Mouse (Mus musculus): Measurements from ENCODE around the gene Ift172. TPM values are rescaled to one million over a fixed set of nuclear protein-coding genes. Genes with fewer than 3 reads are reported as not detected.

Ift172 gene
- polyA plus RNA-seq, 1 experiment from 2014 or later: 39.7 TPM

DNA sequence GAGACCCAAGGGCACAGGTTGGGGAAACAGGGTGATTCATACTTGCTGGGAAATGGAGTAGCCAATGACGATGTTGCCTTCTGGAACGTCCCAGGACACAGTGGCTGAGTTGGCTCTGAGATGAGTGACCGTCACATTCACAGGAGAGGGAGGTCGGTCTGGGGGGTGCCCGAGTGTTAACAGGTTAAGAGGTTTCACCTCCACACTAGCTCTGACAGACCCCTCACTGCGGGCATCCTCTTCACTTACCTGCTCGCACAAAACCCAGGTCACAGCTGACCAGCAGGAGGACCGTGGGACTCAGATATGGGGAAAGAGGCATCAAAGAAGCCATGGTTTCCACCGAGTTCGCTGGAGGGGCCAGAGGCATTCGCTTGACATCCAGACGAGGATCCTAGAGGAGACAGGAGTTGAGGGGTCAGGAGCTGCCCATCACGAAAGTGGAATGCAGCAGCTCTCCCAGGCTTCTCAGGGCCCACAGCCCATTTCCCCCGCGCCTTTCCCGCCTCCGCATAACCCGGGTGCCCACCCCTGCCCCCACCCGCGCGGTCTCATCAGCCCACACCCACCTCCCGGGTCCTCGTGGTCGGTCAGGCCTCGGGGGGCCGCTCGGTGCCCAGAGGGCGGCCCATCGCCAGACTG is 4.2 kb upstream of the Ift172 start:
- H3K4me1 ChIP-seq (replicated peaks): peaks cover 42% of the 10 kb centered on the region
- H3K27ac ChIP-seq: peak overlapping the region; percentile 93
- H3K36me3 ChIP-seq: peaks cover 21% of the 10 kb centered on the region
- H3K4me3 ChIP-seq: peak overlapping the region; percentile 86
- WGBS: 6% methylated on average over 29 of the region's 29 CpGs
- H3K27me3 ChIP-seq (ENCODE audit: insufficient read depth, poor library complexity, severe bottlenecking): peaks cover 4% of the 10 kb centered on the region; the same call in 1 of the 2 replicates
- no peaks in the 10 kb centered on the region for H3K9me3 ChIP-seq
- no peak for DNase-seq (ENCODE audit: low spot score)

DNA sequence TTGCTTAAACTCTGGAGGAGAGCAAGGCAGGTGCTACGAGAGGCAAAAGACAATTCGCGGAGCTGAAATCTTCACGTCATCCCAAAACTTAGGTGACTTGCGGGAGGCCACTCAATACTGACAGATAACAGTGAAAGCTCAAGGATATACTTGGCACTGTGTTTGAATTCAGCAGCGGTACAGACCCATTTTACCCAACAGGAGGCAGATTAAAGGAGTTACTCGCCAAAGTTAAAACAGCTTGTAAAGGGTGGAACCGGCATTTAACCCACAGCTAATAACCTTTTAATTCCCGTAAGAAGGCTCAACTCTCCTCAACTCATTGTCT is 409 bp upstream of the Ift172 start:
- Histone ChIP-seq H3K27ac (peak overlapping the region; percentile 87), H3K9me3 (no peaks in the 10 kb centered on the region), H3K4me1 (replicated peaks) (peaks cover 48% of the 10 kb centered on the region), H3K36me3 (peaks cover 31% of the 10 kb centered on the region), H3K4me3 (peak overlapping the region; percentile 58), H3K27me3 (ENCODE audit: insufficient read depth, poor library complexity, severe bottlenecking) (no peaks in the 10 kb centered on the region)
- WGBS: 6% methylated on average over 9 of the region's 9 CpGs
- no peak for DNase-seq (ENCODE audit: low spot score)

DNA sequence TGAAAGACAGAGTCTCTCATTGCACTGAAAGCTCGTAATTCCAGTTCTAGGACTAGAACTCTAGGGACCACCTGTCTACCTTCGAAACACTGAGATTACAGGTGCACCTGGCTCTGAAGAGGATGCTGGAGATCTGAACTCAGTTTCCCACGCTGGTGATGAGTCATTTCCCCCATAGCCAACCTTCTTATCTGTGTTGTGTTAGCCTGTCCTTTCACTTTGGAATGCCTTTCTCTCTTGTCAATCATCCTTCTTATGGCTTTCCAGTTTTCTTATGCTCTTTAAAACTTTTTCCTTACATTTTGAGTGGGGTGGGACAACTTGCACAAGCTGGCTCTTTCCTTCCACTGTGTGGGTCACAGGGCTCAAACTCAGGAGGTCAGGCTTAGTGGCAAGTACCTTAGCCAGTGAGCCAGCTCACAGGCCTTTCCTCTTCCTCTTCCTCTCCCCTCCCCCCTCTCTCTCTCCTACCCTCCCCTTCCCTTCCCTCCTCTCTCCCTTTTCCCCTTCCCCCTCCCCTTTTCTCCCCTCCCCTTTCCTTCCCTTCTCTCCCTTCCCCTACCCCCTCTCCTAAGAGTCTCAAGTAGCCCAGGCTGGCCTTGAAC is 1.2 kb downstream of the Ift172 start:
- no peak for DNase-seq (ENCODE audit: low spot score)
- peaks cover 32% of the 10 kb centered on the region for H3K4me1 ChIP-seq (replicated peaks)
- WGBS: 85% methylated on average over 3 of the region's 3 CpGs

DNA sequence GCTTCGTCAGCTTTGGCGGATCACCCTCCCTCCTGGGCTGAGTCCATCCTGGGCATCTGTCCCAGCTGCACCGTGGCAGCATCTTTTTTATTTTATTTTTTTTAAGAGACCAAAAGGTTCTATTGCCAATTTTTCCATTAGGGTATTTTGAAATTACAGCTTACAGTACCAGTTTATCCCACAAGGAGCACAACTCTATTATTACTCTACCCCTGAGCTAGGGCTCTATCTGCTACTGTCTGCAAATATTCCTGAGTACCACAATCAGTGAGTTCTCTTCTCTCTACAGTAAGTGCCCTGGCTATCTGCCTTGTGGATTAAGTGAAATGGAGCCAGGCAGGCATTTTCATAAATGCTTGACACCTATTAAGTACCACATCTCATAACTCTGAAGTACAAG is 2.3 kb downstream of the Ift172 start:
- Histone ChIP-seq H3K9me3 (no peaks in the 10 kb centered on the region), H3K36me3 (peaks cover 50% of the 10 kb centered on the region), H3K4me1 (replicated peaks) (peaks cover 21% of the 10 kb centered on the region), H3K27ac (no peak overlapping the region), H3K27me3 (ENCODE audit: insufficient read depth, poor library complexity, severe bottlenecking) (no peaks in the 10 kb centered on the region), H3K4me3 (no peak overlapping the region)
- 81% methylated on average over 3 of the region's 3 CpGs for WGBS
- DNase-seq (ENCODE audit: low spot score): no peak

More for the DNA sequence above, 1.2 kb downstream of the Ift172 start:
- no peaks in the 10 kb centered on the region for H3K9me3 ChIP-seq
- H3K4me3 ChIP-seq: peak overlapping the region; percentile 58
- H3K27ac ChIP-seq: peak overlapping the region; percentile 81; the same call in 1 of the 2 replicates
- no peaks in the 10 kb centered on the region for H3K27me3 ChIP-seq (ENCODE audit: insufficient read depth, poor library complexity, severe bottlenecking)
- peaks cover 47% of the 10 kb centered on the region for H3K36me3 ChIP-seq

DNA sequence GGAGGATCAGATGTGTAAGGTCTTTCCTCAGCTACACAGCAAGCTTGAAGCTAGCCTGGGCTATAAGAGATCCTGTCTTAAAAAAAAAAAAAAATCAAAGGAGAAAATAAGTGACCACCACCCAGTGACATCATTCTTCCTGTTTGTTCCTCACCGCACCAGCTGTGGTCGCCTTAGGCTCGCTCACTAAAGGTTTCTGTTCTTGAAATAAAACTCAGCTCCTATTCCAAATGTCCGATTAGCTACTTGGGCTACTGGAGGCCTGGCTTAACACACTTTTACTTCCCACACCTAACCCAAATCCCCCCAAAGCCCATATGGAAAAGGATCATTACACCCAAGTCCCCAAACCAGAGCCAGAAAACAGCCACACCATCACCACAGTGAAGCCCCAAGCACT is 2.7 kb downstream of the Ift172 start:
- WGBS: 76% methylated on average over 4 of the region's 4 CpGs
- DNase-seq (ENCODE audit: low spot score): no peak
- Histone ChIP-seq H3K36me3 (peaks cover 50% of the 10 kb centered on the region), H3K27ac (no peak overlapping the region), H3K4me1 (replicated peaks) (peaks cover 21% of the 10 kb centered on the region), H3K27me3 (ENCODE audit: insufficient read depth, poor library complexity, severe bottlenecking) (no peaks in the 10 kb centered on the region), H3K4me3 (no peak overlapping the region), H3K9me3 (no peaks in the 10 kb centered on the region)

DNA sequence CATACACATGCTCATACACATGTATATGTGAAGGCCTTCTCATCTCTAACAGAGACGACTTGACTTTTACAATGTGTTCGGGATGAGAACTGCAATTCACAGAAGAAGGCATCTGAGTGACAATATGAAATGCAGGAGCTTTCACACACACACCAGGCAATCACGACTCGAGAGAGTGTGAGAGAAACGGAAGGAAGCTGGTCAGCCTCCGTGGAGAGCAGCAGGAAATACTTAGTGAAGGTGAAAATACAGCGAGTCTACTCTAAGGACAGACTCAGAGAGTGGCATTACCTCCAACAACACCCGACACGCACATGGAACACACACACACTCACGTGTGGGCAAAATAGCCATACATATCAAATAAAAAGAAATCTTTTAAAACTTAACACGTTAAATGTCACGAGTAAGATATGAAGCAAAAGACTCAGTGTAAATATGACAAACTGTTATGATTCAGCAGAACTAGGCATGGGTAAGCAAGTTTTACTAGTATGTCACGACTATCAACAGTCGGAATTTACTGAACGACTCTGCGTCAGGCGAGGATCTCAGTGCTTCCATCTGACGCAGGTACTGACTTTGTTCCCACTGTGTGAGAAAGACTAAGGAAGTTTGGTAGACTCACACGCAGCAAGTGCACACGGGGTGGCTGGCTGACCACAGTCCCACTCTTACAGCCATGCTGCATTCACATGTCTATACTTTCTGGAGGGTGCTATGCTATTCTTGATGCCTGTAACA is 11.5 kb downstream of the Ift172 start:
- Histone ChIP-seq H3K4me3 (no peak overlapping the region), H3K36me3 (peaks cover 87% of the 10 kb centered on the region), H3K27me3 (ENCODE audit: insufficient read depth, poor library complexity, severe bottlenecking) (no peaks in the 10 kb centered on the region), H3K27ac (no peak overlapping the region), H3K4me1 (replicated peaks) (no peaks in the 10 kb centered on the region), H3K9me3 (no peaks in the 10 kb centered on the region)
- no peak for DNase-seq (ENCODE audit: low spot score)
- WGBS: 90% methylated on average over 20 of the region's 20 CpGs

DNA sequence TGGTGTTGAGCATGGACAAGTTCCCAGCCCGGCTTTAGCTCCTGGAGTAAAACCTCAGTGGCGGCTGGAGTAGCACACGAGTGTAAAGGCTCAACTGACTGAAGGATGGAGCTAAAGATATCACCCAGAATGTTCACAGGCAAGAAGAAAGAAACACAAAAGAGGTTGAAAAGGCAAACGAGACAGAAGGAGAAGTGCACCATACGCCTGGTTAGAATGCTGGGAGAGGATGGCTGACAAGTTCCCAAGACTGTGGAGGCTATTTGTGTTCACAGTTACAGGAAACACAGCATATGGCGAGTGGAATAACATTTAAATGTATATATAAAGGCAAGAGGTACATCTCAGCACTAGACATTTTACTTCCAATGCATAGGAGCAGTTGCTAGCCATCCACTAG is 17.9 kb downstream of the Ift172 start:
- H3K27ac ChIP-seq: no peak overlapping the region
- DNase-seq (ENCODE audit: low spot score): no peak
- no peaks in the 10 kb centered on the region for H3K9me3 ChIP-seq
- H3K36me3 ChIP-seq: peaks cover 86% of the 10 kb centered on the region
- WGBS: 92% methylated on average over 6 of the region's 6 CpGs
- H3K27me3 ChIP-seq (ENCODE audit: insufficient read depth, poor library complexity, severe bottlenecking): no peaks in the 10 kb centered on the region
- no peaks in the 10 kb centered on the region for H3K4me1 ChIP-seq (replicated peaks)
- H3K4me3 ChIP-seq: no peak overlapping the region

DNA sequence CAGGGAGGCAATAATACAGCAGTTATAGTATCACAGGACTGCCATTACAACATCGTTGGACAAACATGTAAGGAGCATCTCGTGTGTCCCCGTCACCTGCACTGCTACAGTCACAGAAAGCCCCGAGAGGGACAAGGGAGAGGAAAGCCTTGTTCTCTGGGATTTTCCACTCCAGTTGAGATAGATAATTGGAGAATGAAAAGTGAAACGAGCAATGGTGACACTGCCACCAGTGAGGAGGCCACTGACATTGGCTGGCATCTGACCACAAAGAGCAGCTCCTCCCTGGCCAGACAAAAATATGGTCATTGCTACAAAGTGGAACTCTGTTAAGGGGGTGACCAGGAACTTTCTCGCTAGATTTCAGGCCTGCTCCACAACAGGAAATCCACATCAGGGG is 23.2 kb downstream of the Ift172 start:
- WGBS: 72% methylated on average over 6 of the region's 6 CpGs
- Histone ChIP-seq H3K4me3 (no peak overlapping the region), H3K27ac (no peak overlapping the region), H3K9me3 (no peaks in the 10 kb centered on the region), H3K27me3 (ENCODE audit: insufficient read depth, poor library complexity, severe bottlenecking) (no peaks in the 10 kb centered on the region), H3K36me3 (peaks cover 95% of the 10 kb centered on the region), H3K4me1 (replicated peaks) (no peaks in the 10 kb centered on the region)
- no peak for DNase-seq (ENCODE audit: low spot score)

DNA sequence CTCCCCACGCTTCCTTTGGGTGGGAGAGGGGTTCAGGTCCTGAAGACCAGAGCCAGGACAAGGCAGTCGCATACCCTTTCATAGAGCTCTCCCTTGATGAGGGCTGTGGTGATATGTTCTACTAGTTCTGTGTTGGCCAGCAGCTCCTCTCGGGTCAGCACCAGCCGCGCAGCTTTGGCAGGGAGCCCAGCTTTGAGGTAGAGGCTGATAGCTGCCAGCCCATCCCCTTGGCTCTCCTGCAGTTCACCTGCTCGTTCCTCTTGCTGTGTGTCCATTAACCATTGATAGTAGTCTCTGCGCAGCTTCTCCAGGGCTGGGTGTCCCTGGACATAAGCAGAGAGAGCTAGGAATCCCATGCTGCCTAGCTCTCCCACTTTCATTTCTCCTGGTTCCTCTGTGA is 24.8 kb downstream of the Ift172 start:
- no peaks in the 10 kb centered on the region for H3K9me3 ChIP-seq
- DNase-seq (ENCODE audit: low spot score): no peak
- no peaks in the 10 kb centered on the region for H3K4me1 ChIP-seq (replicated peaks)
- H3K27me3 ChIP-seq (ENCODE audit: insufficient read depth, poor library complexity, severe bottlenecking): no peaks in the 10 kb centered on the region
- H3K36me3 ChIP-seq: peaks cover 96% of the 10 kb centered on the region
- no peak overlapping the region for H3K27ac ChIP-seq
- H3K4me3 ChIP-seq: no peak overlapping the region
- 95% methylated on average over 7 of the region's 7 CpGs for WGBS

DNA sequence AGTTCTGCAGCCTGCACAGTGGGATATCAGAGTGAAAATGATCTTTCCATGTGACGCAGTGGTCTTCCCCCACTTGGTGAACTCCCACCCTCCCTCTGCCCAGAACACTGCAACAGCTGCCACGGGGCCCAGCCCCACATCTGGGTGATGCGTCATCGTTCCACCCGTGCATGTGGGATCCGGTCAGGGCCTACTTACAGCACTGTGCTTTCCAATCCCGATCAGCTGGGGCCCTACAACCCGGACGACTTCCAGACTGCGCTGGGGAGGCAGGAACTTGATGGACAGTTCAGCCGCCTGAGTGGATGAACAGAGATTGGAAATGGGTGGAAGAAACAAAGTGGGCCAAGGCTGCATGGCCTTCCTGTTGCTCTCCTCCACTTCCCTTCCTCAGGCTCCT is 33.3 kb downstream of the Ift172 start:
- no peak overlapping the region for H3K27ac ChIP-seq
- 0 out of 2 replicates have a peak, but pooled peaks cover 5% of the 10 kb centered on the region for H3K4me1 ChIP-seq (replicated peaks)
- H3K36me3 ChIP-seq: peaks cover 94% of the 10 kb centered on the region
- H3K9me3 ChIP-seq: no peaks in the 10 kb centered on the region
- DNase-seq (ENCODE audit: low spot score): no peak
- H3K4me3 ChIP-seq: no peak overlapping the region
- 92% methylated on average over 11 of the region's 11 CpGs for WGBS
- H3K27me3 ChIP-seq (ENCODE audit: insufficient read depth, poor library complexity, severe bottlenecking): no peaks in the 10 kb centered on the region

DNA sequence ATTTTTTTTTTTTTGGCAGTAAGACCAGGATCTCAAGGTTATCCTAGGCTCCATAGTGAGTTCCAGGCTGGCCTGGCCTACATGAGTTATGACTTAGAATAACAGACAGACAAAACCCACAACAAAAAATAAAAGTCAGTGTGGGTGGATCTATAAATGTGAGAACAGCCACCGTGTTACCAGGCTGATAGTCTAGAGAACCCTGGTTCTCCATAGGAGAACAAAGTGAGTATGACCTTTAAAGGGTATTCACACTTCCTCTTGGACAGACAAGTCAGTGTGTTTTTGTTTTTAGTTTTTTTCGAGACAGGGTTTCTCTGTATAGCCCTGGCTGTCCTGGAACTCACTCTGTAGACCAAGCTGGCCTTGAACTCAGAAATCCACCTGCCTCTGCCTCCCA is 34.9 kb downstream of the Ift172 start:
- H3K27ac ChIP-seq: no peak overlapping the region
- peaks cover 9% of the 10 kb centered on the region for H3K27me3 ChIP-seq (ENCODE audit: insufficient read depth, poor library complexity, severe bottlenecking)
- DNase-seq (ENCODE audit: low spot score): no peak
- 77% methylated on average over 2 of the region's 2 CpGs for WGBS
- H3K4me1 ChIP-seq (replicated peaks): peaks cover 21% of the 10 kb centered on the region
- no peaks in the 10 kb centered on the region for H3K9me3 ChIP-seq
- no peak overlapping the region for H3K4me3 ChIP-seq
- H3K36me3 ChIP-seq: peaks cover 94% of the 10 kb centered on the region

DNA sequence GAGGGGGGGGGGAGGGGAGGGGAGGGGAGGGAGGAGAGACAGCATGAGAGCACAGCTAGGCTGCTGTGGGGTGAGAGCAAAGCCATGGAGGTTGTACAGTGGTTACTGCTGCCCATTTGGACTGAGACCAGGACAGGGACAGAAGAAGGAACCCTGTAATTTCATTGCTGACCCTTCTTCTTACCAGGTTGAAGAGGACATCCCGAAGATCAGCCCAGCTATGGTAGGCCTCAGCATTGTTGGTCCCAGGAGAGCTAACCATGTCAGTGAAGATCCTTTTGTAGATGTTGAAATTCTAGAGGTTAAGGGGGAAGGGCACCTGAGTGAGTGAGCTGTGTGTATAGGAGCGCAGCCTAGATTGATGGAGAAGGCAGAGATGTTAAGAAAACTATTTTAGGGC is 35.5 kb downstream of the Ift172 start:
- Histone ChIP-seq H3K36me3 (peaks cover 94% of the 10 kb centered on the region), H3K4me1 (replicated peaks) (peaks cover 26% of the 10 kb centered on the region), H3K27ac (no peak overlapping the region), H3K27me3 (ENCODE audit: insufficient read depth, poor library complexity, severe bottlenecking) (peaks cover 14% of the 10 kb centered on the region), H3K9me3 (no peaks in the 10 kb centered on the region), H3K4me3 (no peak overlapping the region)
- 89% methylated on average over 2 of the region's 2 CpGs for WGBS
- no peak for DNase-seq (ENCODE audit: low spot score)

DNA sequence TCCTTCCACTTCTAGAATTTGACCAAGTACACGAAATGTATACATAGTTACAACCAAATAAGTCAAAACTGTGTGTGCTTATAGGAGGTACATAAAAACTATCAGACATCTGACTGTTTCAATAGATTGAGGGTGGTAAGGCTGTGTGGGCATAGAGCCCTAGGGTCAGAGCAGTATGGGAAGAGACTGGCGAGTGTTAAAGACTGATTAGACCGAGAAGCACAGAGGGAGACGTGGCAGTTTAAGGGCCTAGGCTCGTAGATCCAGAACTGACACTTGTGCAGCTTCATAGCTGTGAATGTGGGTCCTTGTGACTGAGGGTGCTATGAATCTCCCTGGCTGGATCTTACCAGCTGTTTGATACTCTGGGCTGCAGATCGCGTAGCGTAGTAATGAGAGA is 36.0 kb downstream of the Ift172 start:
- WGBS: 91% methylated on average over 8 of the region's 8 CpGs
- peaks cover 94% of the 10 kb centered on the region for H3K36me3 ChIP-seq

More for the DNA sequence above, 36.0 kb downstream of the Ift172 start:
- no peak for DNase-seq (ENCODE audit: low spot score)
- H3K27me3 ChIP-seq (ENCODE audit: insufficient read depth, poor library complexity, severe bottlenecking): peaks cover 14% of the 10 kb centered on the region
- no peaks in the 10 kb centered on the region for H3K9me3 ChIP-seq
- peaks cover 26% of the 10 kb centered on the region for H3K4me1 ChIP-seq (replicated peaks)
- no peak overlapping the region for H3K27ac ChIP-seq
- H3K4me3 ChIP-seq: no peak overlapping the region
